Mouse (Mus musculus): Measurements from ENCODE around the gene Pdf.

GRCm38 (mm10) chr8:107036626-107037025 lies 11.8 kb downstream of the Pdf start:
- TF ChIP-seq CTCF (IDR thresholded peaks at IDR 0.05), result no peak
- no peak for TF ChIP-seq EP300 (IDR thresholded peaks at IDR 0.05)
